ENCODE assay signal across 31 mouse cellular contexts in genomic region chr16:38860548-38860947, GRCm38 (mm10). TPM values are rescaled to one million over a fixed set of nuclear protein-coding genes. Genes with fewer than 3 reads are reported as not detected.
"Had no signal": no experiment of that assay in that cellular context is flagged by ENCODE, and none has a peak within 500 bp of the region (broad histone marks: within the 10 kb centered on the region; RNA-seq: fewer than 3 reads in every experiment).

No protein-coding gene starts in this region.

- H3K4me2 ChIP-seq: heart, embryonic 12.5 days; hindbrain, embryonic 12.5 days; hindbrain, embryonic 14.5 days; kidney, embryonic 15.5 days; limb, embryonic 13.5 days; limb, embryonic 15.5 days; liver, embryonic 12.5 days had no signal

- H3K9ac ChIP-seq: heart, embryonic 12.5 days; hindbrain, embryonic 12.5 days; hindbrain, embryonic 14.5 days; kidney, embryonic 15.5 days; limb, embryonic 13.5 days; limb, embryonic 15.5 days; liver, embryonic 12.5 days; liver, embryonic 14.5 days had no signal

- ATAC-seq: hindbrain, embryonic 16.5 days; intestine, embryonic 16.5 days; liver, embryonic 12.5 days had no signal

- H3K4me3 ChIP-seq: heart, adult 2 months; heart, embryonic 12.5 days; hindbrain, embryonic 10.5 days; hindbrain, embryonic 12.5 days; kidney, embryonic 15.5 days; limb, embryonic 13.5 days; limb, embryonic 15.5 days; liver, embryonic 12.5 days had no signal

- H3K9me3 ChIP-seq: heart, embryonic 12.5 days; hindbrain, embryonic 10.5 days; hindbrain, embryonic 12.5 days; kidney, embryonic 15.5 days; limb, embryonic 13.5 days; limb, embryonic 15.5 days; liver, embryonic 12.5 days had no signal

- H3K36me3 ChIP-seq: heart, embryonic 12.5 days; hindbrain, embryonic 10.5 days; hindbrain, embryonic 12.5 days; kidney, embryonic 15.5 days; limb, embryonic 13.5 days; limb, embryonic 15.5 days; liver, embryonic 12.5 days had no signal

- H3K4me1 ChIP-seq: heart, embryonic 12.5 days; hindbrain, embryonic 10.5 days; kidney, embryonic 15.5 days; limb, embryonic 13.5 days; limb, embryonic 15.5 days; liver, embryonic 12.5 days had no signal

- DNase-seq: gastrocnemius, postnatal 14 days; gastrocnemius, postnatal 36 days; heart, adult 2 months; heart, postnatal 10 days; heart, postnatal 4 days; kidney, adult 11 months; kidney, adult 2 months; kidney, adult 9 months; kidney, postnatal 14 days; kidney, postnatal 36 days; layer of hippocampus, adult 9-11 months; layer of hippocampus, postnatal 36 days; left cerebral cortex, postnatal 4 days had no signal

- H3K27ac ChIP-seq: heart, adult 2 months; hindbrain, embryonic 10.5 days; hindbrain, embryonic 12.5 days; hindbrain, embryonic 14.5 days; kidney, embryonic 15.5 days; kidney, postnatal 0 days; limb, embryonic 13.5 days; limb, embryonic 15.5 days; liver, embryonic 12.5 days; liver, embryonic 14.5 days had no signal

- H3K27me3 ChIP-seq: heart, embryonic 12.5 days; hindbrain, embryonic 12.5 days; limb, embryonic 15.5 days; liver, embryonic 12.5 days had no signal

RNA-seq across cellular contexts. Expression of gene 4930435E12Rik, which starts 32.0 kb away (rescaled TPM):
- polyA plus RNA-seq: heart, adult 2 months; heart, embryonic 12.5 days; heart, embryonic 14.5 days; heart, embryonic 16.5 days; hindbrain, embryonic 10.5 days; hindbrain, embryonic 12.5 days; hindbrain, embryonic 14.5 days; hindbrain, embryonic 16.5 days; intestine, embryonic 14.5 days; intestine, embryonic 16.5 days; kidney, adult 2 months; kidney, embryonic 15.5 days; kidney, postnatal 0 days; large intestine, adult 2 months; limb, embryonic 11.5 days; limb, embryonic 13.5 days; limb, embryonic 15.5 days; liver, adult 2 months; liver, embryonic 12.5 days; liver, embryonic 14.5 days had no signal
